Mouse (Mus musculus): ENCODE data around the gene Tenm3. TPM values are rescaled to one million over a fixed set of nuclear protein-coding genes. Genes with fewer than 3 reads are reported as not detected.

The Tenm3 gene
- polyA plus RNA-seq, 1 experiment: 12.8 TPM

- no peak overlapping the region for H3K4me2 ChIP-seq (ENCODE audit: low read depth)
- H3K4me3 ChIP-seq: no peak overlapping the region
- H3K79me2 ChIP-seq (ENCODE audit: control insufficient read depth, insufficient read depth): peaks cover 5% of the 10 kb centered on the region
- TF ChIP-seq CEBPB (IDR thresholded peaks at IDR 0.05; ENCODE audit: insufficient read depth, poor library complexity, severe bottlenecking): 0 out of 2 replicates have a peak, but pooled peaks have one; percentile 7
- TF ChIP-seq E2F4 (IDR thresholded peaks at IDR 0.05; ENCODE audit: insufficient read depth): no peak
- no peak for TF ChIP-seq TCF3 (IDR thresholded peaks at IDR 0.05; ENCODE audit: insufficient read length, low read depth)
- TF ChIP-seq TCF12 (IDR thresholded peaks at IDR 0.05; ENCODE audit: insufficient read depth, poor library complexity, severe bottlenecking): no peak
- no peaks in the 10 kb centered on the region for H3K36me3 ChIP-seq (ENCODE audit: control insufficient read depth, insufficient read depth)
- no peaks in the 10 kb centered on the region for H3K27me3 ChIP-seq (ENCODE audit: control insufficient read depth, insufficient read depth, insufficient read length)
- H3ac ChIP-seq (ENCODE audit: control insufficient read depth, insufficient read length): no peak overlapping the region
Observed at GRCm38 (mm10) chr8:48819348-48819747, 24.4 kb downstream of the Tenm3 start.

GRCm38 (mm10) chr8:48816941-48817340 lies 26.8 kb downstream of the Tenm3 start:
- H3K27me3 ChIP-seq (ENCODE audit: control insufficient read depth, insufficient read depth, insufficient read length): no peaks in the 10 kb centered on the region
- no peaks in the 10 kb centered on the region for H3K36me3 ChIP-seq (ENCODE audit: control insufficient read depth, insufficient read depth)
- no peak overlapping the region for H3K4me3 ChIP-seq
- H3ac ChIP-seq (ENCODE audit: control insufficient read depth, insufficient read length): no peak overlapping the region
- no peak overlapping the region for H3K4me2 ChIP-seq (ENCODE audit: low read depth)
- H3K79me2 ChIP-seq (ENCODE audit: control insufficient read depth, insufficient read depth): peaks cover 5% of the 10 kb centered on the region
- no peak for TF ChIP-seq SRF (IDR thresholded peaks at IDR 0.05; ENCODE audit: control insufficient read depth, insufficient read length, low read depth)
- TF ChIP-seq POLR2A (IDR thresholded peaks at IDR 0.05; ENCODE audit: insufficient read length, low read depth): no peak
- TF ChIP-seq MYOD1 (IDR thresholded peaks at IDR 0.05; ENCODE audit: control insufficient read depth in 1 of 3, insufficient read length in 2 of 3, low read depth in 2 of 3): no peak
- TF ChIP-seq USF1 (IDR thresholded peaks at IDR 0.05; ENCODE audit: low read depth): no peak
- no peak for TF ChIP-seq E2F4 (IDR thresholded peaks at IDR 0.05; ENCODE audit: insufficient read depth)
- no peak for TF ChIP-seq MAX (IDR thresholded peaks at IDR 0.05; ENCODE audit: low read depth)
- no peak for TF ChIP-seq TCF12 (IDR thresholded peaks at IDR 0.05; ENCODE audit: insufficient read depth, poor library complexity, severe bottlenecking)
- TF ChIP-seq POLR2AphosphoS2 (IDR thresholded peaks at IDR 0.05; ENCODE audit: insufficient read length, low read depth): no peak
- no peak for TF ChIP-seq CEBPB (IDR thresholded peaks at IDR 0.05; ENCODE audit: insufficient read depth, poor library complexity, severe bottlenecking)
- TF ChIP-seq REST (IDR thresholded peaks at IDR 0.05; ENCODE audit: insufficient read depth, insufficient read length): no peak
- no peak for TF ChIP-seq MYOG (IDR thresholded peaks at IDR 0.05; ENCODE audit: control insufficient read depth in 1 of 3, insufficient read depth in 1 of 3, insufficient read length in 2 of 3, low read depth in 2 of 3)
- no peak for TF ChIP-seq TCF3 (IDR thresholded peaks at IDR 0.05; ENCODE audit: insufficient read length, low read depth)

DNA sequence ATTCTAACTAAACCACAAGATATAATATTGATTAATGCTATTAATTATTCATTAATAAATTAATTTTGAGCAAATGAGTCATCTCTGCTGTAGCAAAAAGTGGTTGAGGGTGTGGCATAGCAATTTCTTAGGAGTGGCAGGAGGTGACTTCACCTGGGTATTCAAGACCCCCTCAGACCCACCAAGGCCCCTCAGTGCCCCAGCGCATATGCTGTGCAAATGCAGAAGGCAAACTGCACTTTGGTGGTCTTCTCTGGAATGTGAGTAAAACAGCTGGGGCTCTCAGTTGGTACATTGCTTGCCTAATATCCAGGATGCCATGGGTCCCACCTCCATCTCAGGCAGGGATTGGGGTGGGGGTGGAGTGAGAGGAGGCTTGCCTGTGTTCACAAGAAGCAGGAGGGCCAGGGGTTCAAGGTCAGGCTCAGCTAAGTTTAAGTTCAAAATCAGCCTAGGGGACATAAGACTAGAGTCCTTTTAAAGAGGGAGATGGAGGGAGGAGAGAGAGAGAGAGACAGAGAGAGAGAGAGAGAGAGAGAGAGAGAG lies 31.5 kb downstream of the Tenm3 start:
- H3K4me3 ChIP-seq: no peak overlapping the region
- no peak overlapping the region for H3ac ChIP-seq (ENCODE audit: control insufficient read depth, insufficient read length)
- TF ChIP-seq POLR2AphosphoS2 (IDR thresholded peaks at IDR 0.05; ENCODE audit: insufficient read length, low read depth) (no peak), CEBPB (IDR thresholded peaks at IDR 0.05; ENCODE audit: insufficient read depth, poor library complexity, severe bottlenecking) (no peak), MAX (IDR thresholded peaks at IDR 0.05; ENCODE audit: low read depth) (no peak), POLR2A (IDR thresholded peaks at IDR 0.05; ENCODE audit: insufficient read length, low read depth) (no peak), MYOG (IDR thresholded peaks at IDR 0.05; ENCODE audit: control insufficient read depth in 1 of 3, insufficient read depth in 1 of 3, insufficient read length in 2 of 3, low read depth in 2 of 3) (no peak)
- no peaks in the 10 kb centered on the region for H3K27me3 ChIP-seq (ENCODE audit: control insufficient read depth, insufficient read depth, insufficient read length)
- no peaks in the 10 kb centered on the region for H3K36me3 ChIP-seq (ENCODE audit: control insufficient read depth, insufficient read depth)
- H3K4me2 ChIP-seq (ENCODE audit: low read depth): no peak overlapping the region
- no peaks in the 10 kb centered on the region for H3K79me2 ChIP-seq (ENCODE audit: control insufficient read depth, insufficient read depth)

DNA sequence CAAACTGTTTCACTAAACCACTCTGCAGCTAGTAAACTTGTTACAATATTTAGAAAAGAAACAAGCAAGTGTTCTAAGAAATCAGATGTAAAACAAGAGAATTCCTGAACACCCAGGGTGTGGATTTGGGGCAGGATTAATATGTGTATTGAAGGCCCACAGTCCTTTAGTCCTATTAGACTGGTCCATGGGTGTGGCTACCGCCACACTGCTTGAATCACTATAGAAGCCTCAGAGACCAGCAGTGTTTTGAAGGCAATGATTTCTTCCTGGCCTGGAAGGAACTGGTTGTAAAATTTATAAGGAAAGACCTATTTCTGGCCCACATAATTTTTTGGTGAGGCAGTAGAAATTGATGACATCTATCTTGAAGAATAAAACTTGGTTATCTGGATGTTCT lies 33.1 kb downstream of the Tenm3 start:
- no peak for TF ChIP-seq MYOG (IDR thresholded peaks at IDR 0.05; ENCODE audit: control insufficient read depth in 1 of 3, insufficient read depth in 1 of 3, insufficient read length in 2 of 3, low read depth in 2 of 3)
- no peak for TF ChIP-seq MAX (IDR thresholded peaks at IDR 0.05; ENCODE audit: low read depth)
- TF ChIP-seq REST (IDR thresholded peaks at IDR 0.05; ENCODE audit: insufficient read depth, insufficient read length): no peak
- no peak for TF ChIP-seq SRF (IDR thresholded peaks at IDR 0.05; ENCODE audit: control insufficient read depth, insufficient read length, low read depth)
- no peak for TF ChIP-seq POLR2AphosphoS2 (IDR thresholded peaks at IDR 0.05; ENCODE audit: insufficient read length, low read depth)
- no peak for TF ChIP-seq TCF12 (IDR thresholded peaks at IDR 0.05; ENCODE audit: insufficient read depth, poor library complexity, severe bottlenecking)
- no peak for TF ChIP-seq POLR2A (IDR thresholded peaks at IDR 0.05; ENCODE audit: insufficient read length, low read depth)
- TF ChIP-seq TCF3 (IDR thresholded peaks at IDR 0.05; ENCODE audit: insufficient read length, low read depth): no peak
- TF ChIP-seq MYOD1 (IDR thresholded peaks at IDR 0.05; ENCODE audit: control insufficient read depth in 1 of 3, insufficient read length in 2 of 3, low read depth in 2 of 3): no peak
- TF ChIP-seq USF1 (IDR thresholded peaks at IDR 0.05; ENCODE audit: low read depth): no peak
- no peak for TF ChIP-seq CEBPB (IDR thresholded peaks at IDR 0.05; ENCODE audit: insufficient read depth, poor library complexity, severe bottlenecking)
- TF ChIP-seq E2F4 (IDR thresholded peaks at IDR 0.05; ENCODE audit: insufficient read depth): no peak
- no peaks in the 10 kb centered on the region for H3K36me3 ChIP-seq (ENCODE audit: control insufficient read depth, insufficient read depth)
- no peaks in the 10 kb centered on the region for H3K79me2 ChIP-seq (ENCODE audit: control insufficient read depth, insufficient read depth)
- no peak overlapping the region for H3K4me3 ChIP-seq
- H3ac ChIP-seq (ENCODE audit: control insufficient read depth, insufficient read length): no peak overlapping the region
- no peaks in the 10 kb centered on the region for H3K27me3 ChIP-seq (ENCODE audit: control insufficient read depth, insufficient read depth, insufficient read length)
- peak overlapping the region; percentile 52 for H3K4me2 ChIP-seq (ENCODE audit: low read depth)

- no peak for TF ChIP-seq E2F4 (IDR thresholded peaks at IDR 0.05; ENCODE audit: insufficient read depth)
- no peak for TF ChIP-seq USF1 (IDR thresholded peaks at IDR 0.05; ENCODE audit: low read depth)
- no peak overlapping the region for H3K4me2 ChIP-seq (ENCODE audit: low read depth)
- no peaks in the 10 kb centered on the region for H3K36me3 ChIP-seq (ENCODE audit: control insufficient read depth, insufficient read depth)
- no peaks in the 10 kb centered on the region for H3K79me2 ChIP-seq (ENCODE audit: control insufficient read depth, insufficient read depth)
- H3ac ChIP-seq (ENCODE audit: control insufficient read depth, insufficient read length): no peak overlapping the region
- no peaks in the 10 kb centered on the region for H3K27me3 ChIP-seq (ENCODE audit: control insufficient read depth, insufficient read depth, insufficient read length)
- H3K4me3 ChIP-seq: no peak overlapping the region
Observed at GRCm38 (mm10) chr8:48809104-48809503, 34.6 kb downstream of the Tenm3 start.
